Mouse (Mus musculus): Measurements from ENCODE around the gene Dnajc15. TPM values are rescaled to one million over a fixed set of nuclear protein-coding genes. Genes with fewer than 3 reads are reported as not detected.

Dnajc15 gene
- polyA plus RNA-seq, 1 experiment from 2014 or later = 62.5 TPM

DNA sequence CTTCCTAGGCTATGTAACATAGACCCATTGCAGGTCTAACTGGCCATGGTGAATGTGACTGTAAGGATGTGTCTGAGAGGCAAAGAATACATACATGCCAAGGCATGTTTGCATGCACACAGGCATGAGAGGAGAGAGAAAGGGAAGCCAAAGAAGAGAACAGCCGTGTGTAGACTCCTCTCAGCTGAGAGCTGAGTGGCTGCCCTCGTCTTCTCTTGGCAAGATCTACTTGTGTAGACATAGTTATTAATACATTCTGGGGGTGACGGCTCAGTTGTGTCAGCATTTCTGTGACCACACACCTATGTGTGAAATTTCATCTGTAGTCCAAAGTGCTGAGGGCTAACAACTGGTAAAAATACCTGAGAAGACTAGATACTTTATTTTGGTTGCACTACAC is 55.1 kb downstream of the Dnajc15 start:
- Histone ChIP-seq H3K27ac (no peak overlapping the region), H3K9me3 (replicated peaks) (no peaks in the 10 kb centered on the region), H3K27me3 (replicated peaks) (no peaks in the 10 kb centered on the region), H3K9ac (no peak overlapping the region), H3K36me3 (peaks cover 11% of the 10 kb centered on the region; the same call in 1 of the 2 replicates), H3K4me2 (no peak overlapping the region), H3K4me1 (no peaks in the 10 kb centered on the region), H3K4me3 (no peak overlapping the region)
- no peak for ATAC-seq
- WGBS (ENCODE audit: insufficient replicate concordance) = 71% methylated on average over 3 of the region's 3 CpGs

DNA sequence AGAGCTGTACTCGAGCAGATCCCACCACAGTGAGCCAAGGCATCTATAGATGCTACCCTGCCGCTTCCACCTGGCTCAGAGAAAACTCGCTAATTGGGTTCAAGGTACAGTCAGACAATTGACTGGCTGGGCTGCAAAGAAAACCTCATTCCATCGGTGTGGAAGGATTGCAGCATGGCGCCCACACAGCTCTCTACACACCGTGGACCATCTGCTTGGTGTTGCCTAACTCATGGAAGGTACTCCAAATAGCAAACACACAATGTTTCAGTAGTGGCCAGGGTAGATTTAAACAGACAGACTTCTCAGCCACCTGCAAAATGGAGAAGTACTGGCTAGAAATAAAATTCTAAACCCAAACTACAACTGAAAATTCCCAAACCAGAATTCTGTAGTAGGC is 57.4 kb downstream of the Dnajc15 start:
- H3K36me3 ChIP-seq = peaks cover 4% of the 10 kb centered on the region; the same call in 1 of the 2 replicates
- H3K4me1 ChIP-seq = no peaks in the 10 kb centered on the region
- no peak overlapping the region for H3K9ac ChIP-seq
- WGBS (ENCODE audit: insufficient replicate concordance) = 80% methylated on average over 6 of the region's 6 CpGs
- H3K27ac ChIP-seq = no peak overlapping the region
- ATAC-seq = no peak
- H3K27me3 ChIP-seq (replicated peaks) = no peaks in the 10 kb centered on the region
- H3K9me3 ChIP-seq (replicated peaks) = no peaks in the 10 kb centered on the region
- H3K4me3 ChIP-seq = no peak overlapping the region
- no peak overlapping the region for H3K4me2 ChIP-seq

DNA sequence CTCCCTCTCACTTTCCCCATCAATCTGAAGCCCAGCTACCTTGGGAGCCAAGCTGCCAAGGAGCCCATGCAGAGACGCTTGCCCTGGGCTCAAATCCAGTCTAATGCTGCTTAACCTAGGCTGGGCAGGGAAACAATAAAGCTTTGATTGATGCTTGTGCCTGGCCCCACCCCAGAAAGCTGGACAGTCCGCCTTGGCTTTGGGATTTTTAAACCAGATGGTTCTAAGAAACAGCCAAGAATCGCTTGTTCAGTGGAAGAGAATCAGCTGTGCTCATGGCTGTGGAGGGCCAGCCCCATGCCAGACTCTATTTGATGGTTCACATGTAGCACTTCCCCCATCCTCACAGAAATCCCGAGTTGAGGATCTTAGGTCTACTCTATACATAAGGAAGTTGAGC is 60.0 kb downstream of the Dnajc15 start:
- Histone ChIP-seq H3K4me1 (no peaks in the 10 kb centered on the region), H3K27ac (no peak overlapping the region), H3K4me2 (no peak overlapping the region), H3K36me3 (no peaks in the 10 kb centered on the region), H3K9ac (no peak overlapping the region), H3K9me3 (replicated peaks) (no peaks in the 10 kb centered on the region), H3K27me3 (replicated peaks) (no peaks in the 10 kb centered on the region), H3K4me3 (no peak overlapping the region)
- 65% methylated on average over 4 of the region's 4 CpGs for WGBS (ENCODE audit: insufficient replicate concordance)
- ATAC-seq = no peak

DNA sequence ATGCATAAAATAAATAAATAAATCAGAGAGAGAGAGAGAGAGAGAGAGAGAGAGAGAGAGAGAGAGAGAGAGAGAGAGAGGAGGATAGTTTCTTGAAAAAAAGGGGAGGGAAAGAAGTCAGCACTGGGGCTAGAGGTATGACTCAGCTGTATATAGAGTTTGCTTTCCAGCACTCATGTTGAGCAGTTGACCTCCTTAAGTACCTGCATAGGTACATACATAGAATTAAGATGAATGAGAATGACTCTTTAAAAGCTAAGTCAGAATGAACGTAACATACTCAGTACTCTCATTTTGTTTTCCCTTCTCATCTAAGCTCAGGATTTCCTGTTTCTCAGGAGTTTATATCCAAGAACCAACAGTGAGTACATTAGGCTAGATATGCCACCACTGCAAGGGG is 62.0 kb downstream of the Dnajc15 start:
- Histone ChIP-seq H3K27ac (no peak overlapping the region), H3K4me1 (no peaks in the 10 kb centered on the region), H3K4me3 (no peak overlapping the region), H3K9ac (no peak overlapping the region), H3K27me3 (replicated peaks) (no peaks in the 10 kb centered on the region), H3K9me3 (replicated peaks) (no peaks in the 10 kb centered on the region), H3K36me3 (no peaks in the 10 kb centered on the region), H3K4me2 (no peak overlapping the region)
- no peak for ATAC-seq
- WGBS (ENCODE audit: insufficient replicate concordance) = 93% methylated on average over 1 of the region's 1 CpGs

DNA sequence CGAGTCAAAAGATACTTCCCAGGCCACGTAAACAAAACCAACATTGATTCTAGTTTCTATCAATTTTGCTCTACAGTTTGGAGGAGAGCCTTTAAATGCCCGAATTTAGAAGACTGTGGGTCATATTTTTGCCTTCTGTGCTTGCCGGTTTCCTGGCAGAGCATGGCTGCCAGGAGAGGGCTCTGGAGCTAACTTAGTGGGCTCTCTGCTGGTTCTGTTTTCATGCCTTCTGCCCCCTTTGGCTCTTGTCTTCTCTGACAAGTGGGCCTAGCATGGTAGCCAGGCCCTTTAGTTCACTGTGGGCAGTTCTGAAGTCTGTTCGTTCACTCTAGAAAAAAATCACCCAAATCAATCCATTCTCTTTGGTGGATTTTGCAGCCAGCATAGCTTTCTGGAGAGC is 63.5 kb downstream of the Dnajc15 start:
- 61% methylated on average over 5 of the region's 5 CpGs for WGBS (ENCODE audit: insufficient replicate concordance)
- H3K9ac ChIP-seq = no peak overlapping the region

DNA sequence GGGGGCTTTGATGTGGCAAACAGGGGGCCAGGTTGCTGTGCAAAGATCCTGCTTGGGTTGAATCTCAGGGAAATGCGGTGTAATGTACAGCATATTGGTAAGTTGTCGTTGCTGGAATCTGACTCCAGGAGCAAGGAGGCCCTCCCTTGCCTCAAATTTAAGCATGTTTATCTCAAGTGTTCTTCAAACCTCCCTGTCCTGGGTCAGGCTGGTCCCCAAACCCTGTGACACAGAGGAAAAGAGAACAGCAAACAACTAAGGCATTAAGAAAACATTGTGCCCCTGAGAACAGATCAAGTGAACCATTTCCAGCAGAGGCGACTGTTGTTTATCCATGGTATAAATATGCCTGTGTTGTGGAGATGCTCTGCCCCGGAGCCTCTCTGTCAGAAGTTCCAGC is 67.1 kb downstream of the Dnajc15 start:
- Histone ChIP-seq H3K4me3 (no peak overlapping the region), H3K9ac (no peak overlapping the region), H3K4me1 (no peaks in the 10 kb centered on the region), H3K27ac (no peak overlapping the region), H3K36me3 (no peaks in the 10 kb centered on the region), H3K9me3 (replicated peaks) (no peaks in the 10 kb centered on the region), H3K27me3 (replicated peaks) (no peaks in the 10 kb centered on the region), H3K4me2 (no peak overlapping the region)
- ATAC-seq = no peak
- 74% methylated on average over 4 of the region's 4 CpGs for WGBS (ENCODE audit: insufficient replicate concordance)

More for the DNA sequence above, 63.5 kb downstream of the Dnajc15 start:
- Histone ChIP-seq H3K27me3 (replicated peaks) (no peaks in the 10 kb centered on the region), H3K4me2 (no peak overlapping the region), H3K4me3 (no peak overlapping the region), H3K36me3 (no peaks in the 10 kb centered on the region), H3K27ac (no peak overlapping the region), H3K4me1 (no peaks in the 10 kb centered on the region), H3K9me3 (replicated peaks) (no peaks in the 10 kb centered on the region)
- ATAC-seq = no peak

DNA sequence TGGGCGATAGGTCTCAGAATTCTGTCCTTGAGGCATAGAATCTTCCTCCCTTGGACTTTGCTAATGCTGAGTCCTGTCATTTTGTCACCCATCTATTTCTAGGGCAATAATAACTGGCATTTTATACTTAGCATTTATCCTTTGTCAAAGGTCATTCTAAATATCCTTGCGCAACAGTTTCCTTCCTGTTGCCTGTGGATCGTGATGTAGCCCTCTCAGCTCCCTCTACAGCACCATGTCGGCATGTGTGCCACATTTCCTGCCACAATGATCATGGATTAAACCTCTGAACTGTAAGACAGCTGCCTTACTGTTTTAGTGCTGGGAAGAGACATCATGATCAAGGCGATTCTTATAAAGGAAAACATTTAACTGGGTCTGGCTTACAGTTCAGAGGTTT is 68.6 kb downstream of the Dnajc15 start:
- no peak overlapping the region for H3K27ac ChIP-seq
- H3K9me3 ChIP-seq (replicated peaks) = no peaks in the 10 kb centered on the region
- no peak for ATAC-seq
- H3K27me3 ChIP-seq (replicated peaks) = no peaks in the 10 kb centered on the region
- WGBS (ENCODE audit: insufficient replicate concordance) = 61% methylated on average over 5 of the region's 5 CpGs
- H3K4me2 ChIP-seq = no peak overlapping the region
- no peak overlapping the region for H3K9ac ChIP-seq
- no peaks in the 10 kb centered on the region for H3K4me1 ChIP-seq
- H3K4me3 ChIP-seq = no peak overlapping the region
- H3K36me3 ChIP-seq = no peaks in the 10 kb centered on the region

DNA sequence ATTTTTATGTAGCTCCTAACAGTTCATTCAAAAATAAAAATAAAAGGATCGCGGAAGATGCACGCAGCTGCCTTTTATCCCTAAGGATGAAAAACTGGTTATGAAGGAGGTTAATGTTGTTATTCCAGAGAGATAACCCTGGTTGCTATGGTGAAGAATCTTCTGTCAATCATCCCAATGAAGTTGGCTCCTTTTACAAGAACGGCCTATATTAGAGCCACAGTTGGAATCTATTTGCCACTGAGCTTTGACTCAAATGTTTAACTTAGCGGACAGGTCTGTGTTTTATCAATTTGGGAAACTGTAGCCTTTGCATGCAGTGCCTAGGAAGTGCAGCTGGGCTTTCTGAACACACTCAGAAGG is 72.7 kb downstream of the Dnajc15 start:
- Histone ChIP-seq H3K4me1 (no peaks in the 10 kb centered on the region), H3K27me3 (replicated peaks) (no peaks in the 10 kb centered on the region), H3K36me3 (no peaks in the 10 kb centered on the region), H3K9ac (no peak overlapping the region), H3K4me3 (no peak overlapping the region), H3K9me3 (replicated peaks) (no peaks in the 10 kb centered on the region), H3K4me2 (no peak overlapping the region), H3K27ac (no peak overlapping the region)
- no peak for ATAC-seq
- 68% methylated on average over 5 of the region's 5 CpGs for WGBS (ENCODE audit: insufficient replicate concordance)

DNA sequence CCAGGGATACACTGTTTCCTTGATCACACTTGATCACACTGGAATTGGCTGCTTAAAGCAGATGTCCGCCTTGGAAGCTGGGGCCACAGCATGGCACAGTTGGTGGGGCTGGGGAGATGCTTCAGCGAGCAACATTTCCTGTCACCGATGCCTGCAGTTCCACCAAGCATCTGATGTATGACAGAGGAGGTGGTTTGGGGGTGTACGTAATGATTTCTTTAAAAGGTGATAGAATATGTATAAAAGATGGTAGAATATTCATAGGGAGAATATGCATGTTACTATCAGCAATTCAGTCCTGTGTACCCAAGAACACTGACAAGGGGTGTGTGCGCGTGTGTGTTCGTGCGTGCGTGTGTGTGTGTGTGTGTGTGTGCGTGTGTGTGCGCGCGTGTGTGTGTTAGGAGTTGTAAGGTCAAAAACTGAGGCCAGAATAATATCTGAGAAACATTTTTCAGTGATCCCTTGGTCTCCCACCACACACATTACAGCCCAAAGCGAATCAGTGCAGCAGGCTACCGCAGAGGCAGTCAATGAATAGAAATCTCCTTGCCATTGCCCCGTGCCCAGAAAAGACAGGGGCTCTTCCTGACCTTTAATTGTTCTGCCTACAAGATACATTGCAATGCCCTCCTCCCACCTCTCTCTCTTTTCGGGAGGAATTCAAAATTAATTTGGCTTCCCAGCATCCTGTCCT is 73.2 kb downstream of the Dnajc15 start:
- Histone ChIP-seq H3K9me3 (replicated peaks) (no peaks in the 10 kb centered on the region), H3K36me3 (no peaks in the 10 kb centered on the region), H3K4me2 (no peak overlapping the region), H3K27ac (no peak overlapping the region), H3K4me1 (no peaks in the 10 kb centered on the region), H3K4me3 (no peak overlapping the region), H3K9ac (no peak overlapping the region), H3K27me3 (replicated peaks) (no peaks in the 10 kb centered on the region)
- no peak for ATAC-seq
- WGBS (ENCODE audit: insufficient replicate concordance) = 78% methylated on average over 17 of the region's 17 CpGs

DNA sequence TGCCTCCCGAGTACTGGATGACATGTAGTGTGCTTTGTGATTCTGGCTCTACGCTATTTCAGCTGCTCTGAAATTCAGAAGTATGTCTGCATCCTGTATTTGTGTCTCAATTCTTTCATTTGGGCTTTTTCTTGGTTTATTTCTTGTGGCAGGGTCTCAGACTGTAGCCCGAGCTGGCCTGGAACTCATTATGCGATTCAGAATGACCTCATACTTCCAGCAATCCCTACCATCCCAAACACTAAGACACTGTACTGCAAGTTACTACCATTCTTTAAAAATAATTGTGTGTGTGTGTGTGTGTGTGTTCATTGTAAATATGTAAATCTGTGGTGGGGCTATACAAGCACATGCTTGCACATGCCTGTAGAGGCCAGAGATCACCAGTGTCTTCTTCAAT is 78.4 kb downstream of the Dnajc15 start:
- 63% methylated on average over 4 of the region's 4 CpGs for WGBS (ENCODE audit: insufficient replicate concordance)
- ATAC-seq = no peak
- no peaks in the 10 kb centered on the region for H3K9me3 ChIP-seq (replicated peaks)
- H3K27ac ChIP-seq = no peak overlapping the region
- H3K4me2 ChIP-seq = no peak overlapping the region
- no peaks in the 10 kb centered on the region for H3K36me3 ChIP-seq
- H3K9ac ChIP-seq = no peak overlapping the region
- H3K4me1 ChIP-seq = no peaks in the 10 kb centered on the region
- H3K27me3 ChIP-seq (replicated peaks) = no peaks in the 10 kb centered on the region
- no peak overlapping the region for H3K4me3 ChIP-seq

DNA sequence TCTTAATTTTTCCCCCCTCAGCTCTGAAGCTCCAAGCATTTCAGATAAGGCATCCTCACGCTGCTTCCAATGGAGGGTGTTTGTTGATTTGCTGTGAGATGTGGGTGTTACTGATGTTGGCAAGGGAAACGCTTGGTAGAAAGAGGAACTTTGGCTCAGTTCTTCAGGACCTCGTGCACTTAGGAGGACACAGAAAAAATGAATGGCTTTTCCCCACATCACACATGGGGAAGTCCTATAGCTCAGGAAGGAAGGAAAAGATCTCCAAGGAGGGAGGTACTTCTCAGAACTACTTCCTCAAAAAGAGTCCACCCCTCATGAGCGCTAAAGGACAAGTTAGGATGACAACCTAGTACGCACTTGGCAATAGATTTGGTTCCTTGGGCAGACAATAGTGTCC is 79.7 kb downstream of the Dnajc15 start:
- Histone ChIP-seq H3K27ac (no peak overlapping the region), H3K4me3 (no peak overlapping the region), H3K4me2 (no peak overlapping the region), H3K4me1 (no peaks in the 10 kb centered on the region), H3K36me3 (no peaks in the 10 kb centered on the region), H3K27me3 (replicated peaks) (no peaks in the 10 kb centered on the region), H3K9ac (no peak overlapping the region), H3K9me3 (replicated peaks) (no peaks in the 10 kb centered on the region)
- whole genome bisulfite sequencing (ENCODE audit: insufficient replicate concordance) = 28% methylated on average over 5 of the region's 5 CpGs
- ATAC-seq = no peak

DNA sequence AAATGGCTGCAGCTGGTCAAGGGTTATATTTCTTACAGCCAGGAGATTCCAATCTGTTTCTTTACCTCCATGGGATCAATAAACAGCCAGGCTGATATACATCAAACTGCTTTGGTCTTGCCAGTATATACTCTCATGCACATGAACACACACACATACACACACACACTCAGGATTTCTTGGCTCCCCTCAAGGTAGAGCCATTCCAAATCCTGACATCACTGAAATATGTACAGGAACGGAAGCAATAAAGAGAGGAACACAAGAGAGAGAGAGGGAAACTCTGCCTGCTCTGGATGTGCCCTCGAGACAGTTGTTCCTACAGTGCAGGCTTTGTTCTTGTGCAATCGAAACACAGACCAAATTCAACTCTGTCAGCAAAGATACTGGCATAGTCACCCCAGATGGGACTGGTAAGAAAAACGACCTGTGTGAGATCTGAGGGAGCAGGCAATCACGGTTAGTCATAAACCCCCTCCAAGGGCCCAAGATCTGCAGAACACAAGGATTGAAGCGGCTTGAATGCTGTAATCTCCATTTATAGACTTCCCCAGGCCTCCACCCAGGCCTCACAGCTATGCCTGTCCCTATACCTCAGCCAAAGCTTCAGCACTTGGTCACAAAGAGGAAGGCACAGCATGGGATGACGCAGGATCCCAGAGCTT is 80.5 kb downstream of the Dnajc15 start:
- H3K27me3 ChIP-seq (replicated peaks) = no peaks in the 10 kb centered on the region
- no peaks in the 10 kb centered on the region for H3K9me3 ChIP-seq (replicated peaks)
- no peak overlapping the region for H3K9ac ChIP-seq
- H3K4me1 ChIP-seq = no peaks in the 10 kb centered on the region
- H3K4me2 ChIP-seq = no peak overlapping the region
- no peak for ATAC-seq
- H3K4me3 ChIP-seq = no peak overlapping the region
- H3K36me3 ChIP-seq = no peaks in the 10 kb centered on the region
- no peak overlapping the region for H3K27ac ChIP-seq
- WGBS (ENCODE audit: insufficient replicate concordance) = 57% methylated on average over 7 of the region's 7 CpGs

DNA sequence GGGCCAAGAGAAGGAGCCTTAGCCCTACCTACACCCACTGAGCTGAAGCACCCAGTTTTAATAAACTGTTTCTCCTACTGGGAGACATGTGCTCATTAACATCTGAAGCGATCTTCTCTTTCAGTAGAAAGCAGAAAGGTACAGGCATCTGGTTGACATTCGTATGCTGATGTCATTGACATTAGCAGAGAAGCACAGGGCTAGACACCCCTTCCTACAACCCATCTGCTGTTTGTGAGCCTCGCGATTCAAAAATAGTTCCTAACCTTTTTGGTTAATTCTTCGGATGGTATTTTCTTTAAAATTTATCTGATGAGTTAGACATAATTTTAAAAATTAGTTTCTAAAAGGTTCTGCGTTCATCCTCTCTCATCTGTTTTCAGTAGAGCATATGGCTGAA is 81.9 kb downstream of the Dnajc15 start:
- Histone ChIP-seq H3K9me3 (replicated peaks) (no peaks in the 10 kb centered on the region), H3K27ac (no peak overlapping the region), H3K27me3 (replicated peaks) (no peaks in the 10 kb centered on the region), H3K4me3 (no peak overlapping the region), H3K4me2 (no peak overlapping the region), H3K36me3 (no peaks in the 10 kb centered on the region), H3K9ac (no peak overlapping the region), H3K4me1 (no peaks in the 10 kb centered on the region)
- WGBS (ENCODE audit: insufficient replicate concordance) = 81% methylated on average over 6 of the region's 6 CpGs
- no peak for ATAC-seq

All from liver, embryonic 12.5 days (tissue).